Mouse (Mus musculus): ENCODE measurements around the gene Pias4.
A peak's percentile ranks its signal among the peaks of the same experiment; 100 is the strongest.

GRCm38 (mm10) chr10:81174617-81175344 is 7.1 kb upstream of the Pias4 start:
- TF ChIP-seq CTCF (IDR thresholded peaks at IDR 0.05 in 2 of 3, conservative IDR thresholded peaks at IDR 0.05 in 1 of 3; ENCODE audit: control insufficient read depth in 1 of 3, insufficient read depth in 1 of 3, low read depth in 2 of 3, low read length in 3 of 3, poor library complexity in 1 of 3, severe bottlenecking in 1 of 3) (peak; percentile 94 to 97 (median 95)), SMC3 (IDR thresholded peaks at IDR 0.05; ENCODE audit: low read depth, low read length) (peak; percentile 91)

Measured in MEL (cell line).